Mouse (Mus musculus) spleen, adult 2 months (tissue): ENCODE data around the gene Soat2. TPM values are rescaled to one million over a fixed set of nuclear protein-coding genes. Genes with fewer than 3 reads are reported as not detected.
A peak's percentile ranks its signal among the peaks of the same experiment; 100 is the strongest.

ENCODE experiments used
- DNase-seq, 2 experiments: peaks; one replicate each; pipeline versions ENCODE4 v3.0.0 to v3.0.0-alpha.2; 2012 to 2021; ENCODE audit warnings: low spot score in 2 of 2, low read depth in 1 of 2
- H3K27ac ChIP-seq: fragments of 200-500 bp; 2 replicates; pipeline ENCODE4 v1.5.1; 2012; ENCODE audit warnings: low read length, inconsistent platforms; ENCODE audit not compliant: insufficient read depth
- H3K27me3 ChIP-seq: fragments of 200-500 bp; 2 replicates; pipeline ENCODE4 v1.6.1; 2012; ENCODE audit warnings: mild to moderate bottlenecking, moderate library complexity, low read length, inconsistent platforms; ENCODE audit not compliant: control insufficient read depth, insufficient read depth
- H3K36me3 ChIP-seq: fragments of 200-500 bp; 2 replicates; pipeline ENCODE4 v1.6.1; 2012; ENCODE audit warnings: mild to moderate bottlenecking, low read length, inconsistent platforms; ENCODE audit not compliant: control insufficient read depth, insufficient read depth
- H3K4me1 ChIP-seq: fragments of 200-500 bp; 2 replicates; pipeline ENCODE4 v1.6.1; 2011; ENCODE audit warnings: inconsistent platforms; ENCODE audit not compliant: control insufficient read depth, insufficient read depth, insufficient read length
- H3K4me3 ChIP-seq: fragments of 200-500 bp; 2 replicates; pipeline ENCODE4 v1.5.1; 2011; ENCODE audit warnings: mild to moderate bottlenecking, inconsistent platforms; ENCODE audit not compliant: insufficient read depth, insufficient read length; ENCODE audit errors: extremely low read depth
- CTCF ChIP-seq: fragments of 200-500 bp; IDR thresholded peaks from 2 replicates; pipeline ENCODE4 v1.5.1; 2011; ENCODE audit warnings: mild to moderate bottlenecking, inconsistent platforms; ENCODE audit not compliant: insufficient read depth, insufficient read length, insufficient replicate concordance; ENCODE audit errors: extremely low read depth
- POLR2A ChIP-seq: fragments of 200-500 bp; IDR thresholded peaks from 2 replicates; pipeline ENCODE4 v1.6.1; 2011; ENCODE audit warnings: low read depth, low read length, inconsistent platforms
- WGBS: fragments of 180-500 bp; shearing (Covaris S2); methylation state at CpG from one replicate; pipeline ENCODE4 v1.1.7; 2018; 5-methylcytosine and 5-hydroxymethylcytosine counted together
- polyA plus RNA-seq: library from polyadenylated mRNA; depleted of rRNA; stranded (reverse); fragments of >200 nt; gene quantifications from 2 replicates; pipeline ENCODE4 v1.2.3, GENCODE M21; 2012

The Soat2 gene
- polyA plus RNA-seq, 1 experiment = 3.2 TPM

DNA sequence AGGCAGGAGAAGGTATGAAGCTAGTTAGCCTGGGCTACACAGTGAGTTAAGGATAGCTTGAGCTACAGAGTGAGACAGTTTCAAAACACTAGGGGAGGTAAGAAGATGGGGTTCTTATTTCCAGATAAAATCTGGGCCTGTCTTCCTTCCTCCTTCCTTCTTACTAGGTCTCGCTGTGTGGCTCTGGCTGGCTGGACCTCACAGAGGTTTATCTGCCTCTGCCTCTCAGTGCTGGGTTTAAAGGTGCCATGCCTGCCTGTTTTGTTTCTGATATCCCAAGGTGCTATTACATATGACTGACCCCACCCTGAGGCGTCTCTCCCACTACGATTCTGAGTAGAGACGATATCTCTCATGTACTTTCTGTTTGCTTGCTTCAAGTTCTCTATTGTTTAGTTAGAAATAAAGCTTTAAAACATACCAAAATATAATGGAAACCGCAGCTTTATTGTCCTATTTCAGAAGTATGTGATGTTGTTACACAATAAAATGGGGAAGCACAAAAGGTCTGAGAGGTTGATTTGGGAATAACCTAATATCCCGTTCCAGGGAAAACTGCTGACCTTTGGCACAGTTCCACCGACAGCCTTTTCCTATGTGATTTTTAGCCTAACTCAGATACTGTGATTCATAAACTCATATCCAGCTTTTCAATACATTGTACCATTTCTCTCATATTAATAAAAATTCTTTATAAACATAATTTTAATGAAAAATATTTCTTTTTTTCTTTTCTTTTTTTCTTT is 26.4 kb downstream of the Soat2 start:
- Histone ChIP-seq H3K27ac (0 out of 2 replicates have a peak overlapping the region, but pooled peaks have one; percentile 18), H3K36me3 (no peaks in the 10 kb centered on the region), H3K27me3 (no peaks in the 10 kb centered on the region), H3K4me3 (no peak overlapping the region), H3K4me1 (no peaks in the 10 kb centered on the region)
- DNase-seq = no peak
- WGBS = 76% methylated on average over 7 of the region's 7 CpGs
- TF ChIP-seq POLR2A = no peak
- TF ChIP-seq CTCF = no peak

DNA sequence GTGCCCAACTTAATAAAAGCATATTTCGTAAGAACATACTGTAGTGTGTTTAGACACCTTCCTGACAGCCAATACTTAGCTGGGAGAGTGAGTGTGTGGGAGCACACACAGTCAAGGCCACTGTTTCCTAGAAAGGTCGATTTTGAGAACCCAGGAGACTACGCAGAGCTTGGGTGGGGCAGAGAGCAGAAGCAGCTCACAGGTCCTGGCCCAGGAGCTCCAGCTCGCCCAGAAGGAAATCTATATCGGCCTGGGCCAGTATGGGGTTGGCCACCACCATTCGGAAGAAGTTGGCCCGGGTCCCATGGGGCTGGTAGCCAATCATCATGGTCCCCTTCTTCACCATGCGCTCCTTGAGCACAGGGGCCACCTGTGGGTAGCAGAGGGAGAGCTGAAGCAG is 27.1 kb downstream of the Soat2 start:
- 88% methylated on average over 8 of the region's 8 CpGs for WGBS
- DNase-seq = no peak
- Histone ChIP-seq H3K27me3 (no peaks in the 10 kb centered on the region), H3K36me3 (no peaks in the 10 kb centered on the region), H3K4me1 (no peaks in the 10 kb centered on the region), H3K4me3 (no peak overlapping the region), H3K27ac (no peak overlapping the region)
- TF ChIP-seq POLR2A (no peak), CTCF (no peak)

DNA sequence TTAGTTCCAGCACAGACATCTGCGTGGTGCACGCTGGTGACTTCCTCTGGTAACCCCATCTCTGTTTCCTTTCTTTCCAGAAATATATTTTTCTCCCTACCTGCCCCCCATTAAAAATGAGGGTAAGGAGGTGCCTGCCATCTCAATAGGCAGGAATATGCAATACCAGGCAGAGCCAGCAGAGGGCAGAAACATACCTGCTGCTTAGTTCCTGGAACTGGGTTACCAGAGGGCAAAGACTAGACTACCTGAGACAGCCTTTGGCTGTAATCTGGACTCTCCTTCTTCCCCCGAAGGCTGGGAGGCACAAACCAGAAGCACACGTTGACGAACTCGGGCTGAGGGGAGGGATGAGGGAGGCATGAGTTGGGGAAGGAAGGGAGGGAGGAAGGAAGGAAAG is 28.0 kb downstream of the Soat2 start:
- no peaks in the 10 kb centered on the region for H3K36me3 ChIP-seq
- no peak overlapping the region for H3K4me3 ChIP-seq
- H3K4me1 ChIP-seq = no peaks in the 10 kb centered on the region
- H3K27me3 ChIP-seq = no peaks in the 10 kb centered on the region
- TF ChIP-seq CTCF = peak; percentile 71; the same call in 1 of the 2 replicates
- TF ChIP-seq POLR2A = no peak
- 22% methylated on average over 6 of the region's 6 CpGs for WGBS
- DNase-seq = peak; percentile 53 to 85
- no peak overlapping the region for H3K27ac ChIP-seq

DNA sequence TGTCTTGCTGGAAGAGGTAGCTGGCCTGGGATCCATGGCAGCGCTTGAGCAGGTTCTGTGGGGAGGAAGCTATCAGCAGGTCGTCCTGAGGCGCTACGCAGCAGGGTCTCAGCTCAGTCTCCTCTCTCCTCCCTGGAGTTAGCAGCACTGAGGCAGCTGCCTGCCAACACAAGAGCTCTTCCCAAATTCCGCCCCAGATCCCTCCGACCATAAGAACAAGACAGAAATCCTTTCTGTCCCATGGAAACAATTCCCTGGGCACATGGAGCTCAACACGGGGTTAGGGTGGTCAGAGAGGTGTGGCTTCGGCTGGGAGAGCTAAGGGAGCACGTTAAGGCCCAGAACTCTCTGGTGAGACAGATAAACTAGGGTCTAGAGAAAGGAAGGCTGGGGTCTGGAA is 28.8 kb downstream of the Soat2 start:
- DNase-seq = no peak
- Histone ChIP-seq H3K27ac (no peak overlapping the region), H3K27me3 (no peaks in the 10 kb centered on the region), H3K4me1 (no peaks in the 10 kb centered on the region), H3K4me3 (no peak overlapping the region), H3K36me3 (no peaks in the 10 kb centered on the region)
- TF ChIP-seq POLR2A (no peak), CTCF (no peak)
- 92% methylated on average over 9 of the region's 9 CpGs for WGBS

DNA sequence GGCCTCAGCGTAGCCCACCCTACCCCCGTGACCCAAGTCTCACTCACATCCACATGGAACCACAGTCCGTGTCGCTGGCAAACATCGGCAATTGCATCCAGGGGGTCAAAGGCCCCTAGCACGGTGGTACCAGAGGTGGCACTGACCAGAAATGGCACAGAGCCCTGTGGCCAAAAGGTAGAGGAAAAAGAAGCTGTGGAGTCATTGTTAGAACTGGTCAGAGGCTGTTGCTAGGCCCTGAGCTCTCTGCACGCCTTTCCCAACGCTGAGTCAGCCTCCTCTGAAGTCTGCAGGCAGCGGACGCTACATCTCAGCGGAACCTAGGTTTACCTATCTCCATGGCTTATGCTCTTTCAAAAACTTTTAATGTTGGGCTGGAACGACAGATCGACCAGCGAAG is 29.6 kb downstream of the Soat2 start:
- Histone ChIP-seq H3K4me3 (no peak overlapping the region), H3K27me3 (no peaks in the 10 kb centered on the region), H3K4me1 (no peaks in the 10 kb centered on the region), H3K27ac (no peak overlapping the region), H3K36me3 (no peaks in the 10 kb centered on the region)
- 94% methylated on average over 14 of the region's 14 CpGs for WGBS
- TF ChIP-seq CTCF (no peak), POLR2A (no peak)
- no peak for DNase-seq

DNA sequence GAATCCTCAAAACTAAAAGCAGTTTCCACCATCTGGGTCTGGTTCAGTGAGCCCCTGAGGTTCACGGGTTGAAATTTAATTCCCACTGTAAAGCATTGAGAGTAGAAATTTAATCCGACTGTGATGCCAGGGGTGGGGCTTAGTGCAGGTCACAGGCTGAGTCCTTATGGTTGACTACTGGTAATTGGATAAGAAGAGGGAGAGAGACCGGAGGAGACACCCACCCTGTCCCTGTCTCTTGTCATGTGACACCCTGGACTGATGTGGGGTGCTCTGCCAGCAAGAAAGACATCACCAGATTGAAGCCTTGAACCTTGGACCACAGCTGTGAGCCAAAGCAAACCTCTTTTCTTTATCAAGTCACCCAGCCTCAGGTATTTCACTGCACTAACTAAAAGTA is 32.8 kb downstream of the Soat2 start:
- H3K36me3 ChIP-seq = no peaks in the 10 kb centered on the region; the same call in none of the 2 replicates
- DNase-seq = no peak
- H3K4me3 ChIP-seq = no peak overlapping the region
- TF ChIP-seq POLR2A (no peak), CTCF (no peak)
- H3K4me1 ChIP-seq = no peaks in the 10 kb centered on the region
- H3K27me3 ChIP-seq = no peaks in the 10 kb centered on the region
- 83% methylated on average over 3 of the region's 3 CpGs for WGBS
- no peak overlapping the region for H3K27ac ChIP-seq

DNA sequence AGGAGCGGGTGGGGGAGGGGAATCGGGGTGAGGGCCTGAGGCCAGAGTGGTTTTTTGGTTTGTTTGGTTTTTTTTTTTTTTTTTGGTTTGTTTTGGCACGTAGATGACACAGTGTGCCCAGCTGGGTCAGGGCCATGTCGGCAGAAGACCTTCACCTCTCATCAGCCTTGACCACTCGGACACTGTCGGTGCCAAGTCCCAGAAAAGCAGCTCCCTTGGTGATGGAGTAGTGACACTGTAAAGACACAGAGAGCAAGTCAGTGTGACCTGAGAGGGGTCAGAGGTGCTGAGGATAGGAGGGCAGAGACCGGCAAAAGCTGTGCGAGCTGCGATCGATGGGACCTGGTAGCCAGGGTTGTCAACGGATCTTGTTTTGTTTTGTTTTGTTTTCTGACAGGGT is 35.9 kb downstream of the Soat2 start:
- DNase-seq = no peak
- no peak overlapping the region for H3K27ac ChIP-seq
- WGBS = 92% methylated on average over 11 of the region's 11 CpGs
- H3K27me3 ChIP-seq = no peaks in the 10 kb centered on the region
- TF ChIP-seq CTCF (no peak), POLR2A (no peak)
- no peaks in the 10 kb centered on the region for H3K4me1 ChIP-seq
- no peaks in the 10 kb centered on the region; the same call in none of the 2 replicates for H3K36me3 ChIP-seq
- no peak overlapping the region for H3K4me3 ChIP-seq
